Mouse (Mus musculus) hindbrain, embryonic 10.5 days (tissue): Measurements from ENCODE around the gene Ccdc189. TPM values are rescaled to one million over a fixed set of nuclear protein-coding genes. Genes with fewer than 3 reads are reported as not detected.

Experiments
- DNase-seq: peaks from one replicate; pipeline ENCODE4 v3.0.0-alpha.2; 2017; ENCODE audit warnings: low spot score
- H3K27ac ChIP-seq: fragments of 300-500 bp; sonication (generic); 2 replicates; pipeline ENCODE4 v1.5.1; 2016; ENCODE audit warnings: mild to moderate bottlenecking, moderate library complexity
- H3K27me3 ChIP-seq: fragments of 300-500 bp; sonication (generic); 2 replicates; pipeline ENCODE4 v1.6.1; 2016; ENCODE audit warnings: mild to moderate bottlenecking; ENCODE audit not compliant: poor library complexity, insufficient read depth, severe bottlenecking
- H3K36me3 ChIP-seq: fragments of 300-500 bp; sonication (generic); 2 replicates; pipeline ENCODE4 v1.6.1; 2016; ENCODE audit warnings: mild to moderate bottlenecking, moderate library complexity
- H3K4me1 ChIP-seq: fragments of 300-500 bp; sonication (generic); replicated peaks from 2 replicates; pipeline ENCODE4 v1.6.1; 2016; ENCODE audit warnings: mild to moderate bottlenecking
- H3K4me3 ChIP-seq: fragments of 300-500 bp; sonication (generic); 2 replicates; pipeline ENCODE4 v1.5.1; 2016; ENCODE audit warnings: mild to moderate bottlenecking, moderate library complexity
- H3K9me3 ChIP-seq: fragments of 300-500 bp; sonication (generic); 2 replicates; pipeline ENCODE4 v1.6.1; 2016; ENCODE audit warnings: mild to moderate bottlenecking, moderate library complexity
- WGBS: fragments of 180-500 bp; shearing (Covaris S2); methylation state at CpG from one replicate; pipeline ENCODE4 v1.1.7; 2016; 5-methylcytosine and 5-hydroxymethylcytosine counted together
- polyA plus RNA-seq: library from polyadenylated mRNA; unstranded; fragments of >200 nt; fragmentation: Nextera tagmentation; extraction: Ambion mirVana; gene quantifications from 2 replicates; pipeline ENCODE4 v1.2.1, GENCODE M21; 2016

The Ccdc189 gene
- polyA plus RNA-seq, 1 experiment from 2014 or later, result 15.7 TPM

- no peak for DNase-seq
- WGBS, result 100% methylated on average over 3 of the region's 3 CpGs
- H3K27me3 ChIP-seq, result no peaks in the 10 kb centered on the region
- H3K4me3 ChIP-seq, result no peak overlapping the region
- no peaks in the 10 kb centered on the region for H3K4me1 ChIP-seq
- no peak overlapping the region for H3K27ac ChIP-seq
- peaks cover 100% of the 10 kb centered on the region for H3K36me3 ChIP-seq
- no peaks in the 10 kb centered on the region for H3K9me3 ChIP-seq
Observed at GRCm38 (mm10) chr7:127541671-127542070, 46.7 kb downstream of the Ccdc189 start.

Other genes starting within 250 kb of the Ccdc189 start
- gene Zfp768, start 243.0 kb downstream of the Ccdc189 start, polyA plus RNA-seq, result 18.8 and 20.4 TPM in 2 replicates
- 7.9 and 9.5 TPM in 2 replicates for gene Zfp747, start 212.5 kb downstream of the Ccdc189 start, polyA plus RNA-seq
- gene 9130019O22Rik, start 201.4 kb downstream of the Ccdc189 start, polyA plus RNA-seq, result 5.3 and 6.2 TPM in 2 replicates
- gene E430018J23Rik, start 195.0 kb downstream of the Ccdc189 start, polyA plus RNA-seq, result 5.4 and 6.7 TPM in 2 replicates
- gene Zfp764, start 181.8 kb downstream of the Ccdc189 start, polyA plus RNA-seq, result 6.6 and 7.1 TPM in 2 replicates
- 35.6 and 39.4 TPM in 2 replicates for gene Zfp688, start 166.5 kb downstream of the Ccdc189 start, polyA plus RNA-seq
- gene Zfp689, start 139.4 kb downstream of the Ccdc189 start, polyA plus RNA-seq, result 14.8 and 15.7 TPM in 2 replicates
- 53.1 and 65.9 TPM in 2 replicates for gene Prr14, start 129.0 kb downstream of the Ccdc189 start, polyA plus RNA-seq
- 9.0 and 12.0 TPM in 2 replicates for gene Fbrs, start 109.4 kb downstream of the Ccdc189 start, polyA plus RNA-seq
- gene Srcap, start 76.6 kb downstream of the Ccdc189 start, polyA plus RNA-seq, result 54.9 and 71.4 TPM in 2 replicates
- gene Gm42715, start 69.0 kb downstream of the Ccdc189 start, polyA plus RNA-seq, result 16.5 and 18.1 TPM in 2 replicates
- gene Tmem265, start 27.2 kb downstream of the Ccdc189 start, polyA plus RNA-seq, result 7.9 and 13.7 TPM in 2 replicates
- 47.0 and 54.1 TPM in 2 replicates for gene Phkg2, start 15.3 kb downstream of the Ccdc189 start, polyA plus RNA-seq
- 57.8 and 58.8 TPM in 2 replicates for gene Rnf40, start 172 bp upstream of the Ccdc189 start, polyA plus RNA-seq
- gene Zfp629, start 27.2 kb upstream of the Ccdc189 start, polyA plus RNA-seq, result 34.5 and 36.7 TPM in 2 replicates
- gene Bcl7c, start 120.3 kb upstream of the Ccdc189 start, polyA plus RNA-seq, result 55.9 and 56.6 TPM in 2 replicates
- 5.1 and 5.8 TPM in 2 replicates for gene Ctf1, start 124.1 kb upstream of the Ccdc189 start, polyA plus RNA-seq
- gene Ctf2, start 143.6 kb upstream of the Ccdc189 start, polyA plus RNA-seq, result 0.26 and 0.37 TPM in 2 replicates
- 8.6 and 8.9 TPM in 2 replicates for gene Fbxl19, start 155.9 kb upstream of the Ccdc189 start, polyA plus RNA-seq
- 10.3 and 11.9 TPM in 2 replicates for gene Orai3, start 181.2 kb upstream of the Ccdc189 start, polyA plus RNA-seq
- 16.5 and 18.7 TPM in 2 replicates for gene Setd1a, start 188.1 kb upstream of the Ccdc189 start, polyA plus RNA-seq
- not detected in 2 replicates for gene Gm49388, start 197.0 kb upstream of the Ccdc189 start, polyA plus RNA-seq
- 7.4 and 7.8 TPM in 2 replicates for gene Hsd3b7, start 212.0 kb upstream of the Ccdc189 start, polyA plus RNA-seq
- gene Stx4a, start 235.7 kb upstream of the Ccdc189 start, polyA plus RNA-seq, result 15.2 and 21.6 TPM in 2 replicates
- 5.0 and 8.5 TPM in 2 replicates for gene Stx1b, start 236.0 kb upstream of the Ccdc189 start, polyA plus RNA-seq